23 mouse cellular contexts compared by ENCODE assay signal in genomic region chr6:95590463-95590862, GRCm38 (mm10).
A peak's percentile ranks its signal among the peaks of the same experiment; 100 is the strongest.
DNase-seq lines count a peak whose midpoint lies in the region; ATAC-seq lines count a peak whose summit lies in the region.
"Had no signal": no experiment of that assay in that cellular context is flagged by ENCODE, and none has a peak within 500 bp of the region (broad histone marks: within the 10 kb centered on the region; RNA-seq: fewer than 3 reads in every experiment).

No protein-coding gene starts in this region.

- no peaks in the 10 kb centered on the region for H3K9me3 ChIP-seq in hindbrain, embryonic 10.5 days
- H3K9me3 ChIP-seq in hindbrain, embryonic 13.5 days, result no peaks in the 10 kb centered on the region
- H3K9me3 ChIP-seq in neural tube, embryonic 12.5 days, result no peaks in the 10 kb centered on the region
- H3K9me3 ChIP-seq: embryonic facial prominence, embryonic 12.5 days; G1E; heart, embryonic 15.5 days had no signal

- no peak overlapping the region for H3K27ac ChIP-seq in hindbrain, embryonic 10.5 days
- no peak overlapping the region for H3K27ac ChIP-seq in hindbrain, embryonic 13.5 days
- no peak overlapping the region for H3K27ac ChIP-seq in neural tube, embryonic 12.5 days
- H3K27ac ChIP-seq: embryonic facial prominence, embryonic 12.5 days; heart, adult 2 months; heart, embryonic 15.5 days; hindbrain, embryonic 14.5 days had no signal

- no peak overlapping the region for H3K9ac ChIP-seq in hindbrain, embryonic 13.5 days
- no peak overlapping the region for H3K9ac ChIP-seq in neural tube, embryonic 12.5 days
- H3K9ac ChIP-seq: embryonic facial prominence, embryonic 12.5 days; heart, embryonic 15.5 days; hindbrain, embryonic 14.5 days had no signal

- H3K36me3 ChIP-seq in hindbrain, embryonic 10.5 days, result 0 out of 2 replicates have a peak, but pooled peaks cover 11% of the 10 kb centered on the region
- no peaks in the 10 kb centered on the region for H3K36me3 ChIP-seq in hindbrain, embryonic 13.5 days
- H3K36me3 ChIP-seq in neural tube, embryonic 12.5 days, result no peaks in the 10 kb centered on the region
- H3K36me3 ChIP-seq: embryonic facial prominence, embryonic 12.5 days; heart, embryonic 15.5 days had no signal

- H3K4me2 ChIP-seq in hindbrain, embryonic 13.5 days, result no peak overlapping the region
- H3K4me2 ChIP-seq in neural tube, embryonic 12.5 days (replicated peaks), result no peak overlapping the region
- H3K4me2 ChIP-seq: embryonic facial prominence, embryonic 12.5 days; heart, embryonic 11.5 days; heart, embryonic 15.5 days; hindbrain, embryonic 14.5 days had no signal

- H3K4me1 ChIP-seq in hindbrain, embryonic 10.5 days (replicated peaks), result peaks cover 12% of the 10 kb centered on the region
- peaks cover 8% of the 10 kb centered on the region for H3K4me1 ChIP-seq in hindbrain, embryonic 13.5 days (replicated peaks)
- 0 out of 2 replicates have a peak, but pooled peaks cover 6% of the 10 kb centered on the region for H3K4me1 ChIP-seq in neural tube, embryonic 12.5 days
- H3K4me1 ChIP-seq: embryonic facial prominence, embryonic 12.5 days had no signal

- ATAC-seq in hindbrain, embryonic 13.5 days (ENCODE audit: low FRiP score), result no peak
- ATAC-seq in neural tube, embryonic 12.5 days (ENCODE audit: low FRiP score, low read depth), result 0 out of 2 replicates have a peak, but pooled peaks have one; percentile 50
- ATAC-seq: forebrain, embryonic 14.5 days; inflammation-experienced regulatory T-cells, adult 6 months; intestine, postnatal 0 days had no signal

- H3K27me3 ChIP-seq in hindbrain, embryonic 10.5 days (ENCODE audit: insufficient read depth, poor library complexity, severe bottlenecking), result no peaks in the 10 kb centered on the region
- no peaks in the 10 kb centered on the region for H3K27me3 ChIP-seq in hindbrain, embryonic 13.5 days
- no peaks in the 10 kb centered on the region for H3K27me3 ChIP-seq in neural tube, embryonic 12.5 days (replicated peaks)
- H3K27me3 ChIP-seq: embryonic facial prominence, embryonic 12.5 days; heart, embryonic 15.5 days had no signal

- H3K4me3 ChIP-seq in hindbrain, embryonic 10.5 days, result no peak overlapping the region
- H3K4me3 ChIP-seq in hindbrain, embryonic 13.5 days, result no peak overlapping the region
- no peak overlapping the region for H3K4me3 ChIP-seq in neural tube, embryonic 12.5 days
- H3K4me3 ChIP-seq: embryonic facial prominence, embryonic 12.5 days; heart, adult 2 months; heart, embryonic 15.5 days had no signal

- peak; percentile 12 for DNase-seq in hindbrain, embryonic 10.5 days (ENCODE audit: low spot score)
- no peak for DNase-seq in neural tube, embryonic 10.5 days (ENCODE audit: extremely low spot score, low spot score)
- DNase-seq in embryo, embryonic 11 days, result peak; percentile 31
- no peak for DNase-seq in frontal cortex, postnatal 36 days (ENCODE audit: low spot score in 2 of 2)
- DNase-seq in adrenal gland, adult (ENCODE audit: inconsistent age in 2 of 2, low spot score in 1 of 2), result no peak
- DNase-seq: adrenal gland, postnatal 10 days; cerebellum, adult 11-12 months; cerebellum, adult 9-10 months; cerebellum, postnatal 25 days; gastrocnemius, postnatal 10 days; heart, adult 2 months; heart, postnatal 14 days; kidney, adult 9 months had no signal

- 37% methylated on average over 4 of the region's 4 CpGs for WGBS in hindbrain, embryonic 10.5 days
- 11% methylated on average over 4 of the region's 4 CpGs for WGBS in hindbrain, embryonic 13.5 days
- WGBS in neural tube, embryonic 12.5 days, result 9% methylated on average over 4 of the region's 4 CpGs

Comparison
In these comparisons a context has a peak if more than half of its experiments do, and no peak if none do; other contexts are left out.
1. DNase-seq: peak in hindbrain, embryonic 10.5 days (single experiment) and embryo, embryonic 11 days (single experiment); none in neural tube, embryonic 10.5 days (single experiment), frontal cortex, postnatal 36 days (0 of 2) and adrenal gland, adult (0 of 2).